Mouse (Mus musculus) intestine, postnatal 0 days (tissue): Measurements from ENCODE around the gene Mdh1b. TPM values are rescaled to one million over a fixed set of nuclear protein-coding genes. Genes with fewer than 3 reads are reported as not detected.
A peak's percentile ranks its signal among the peaks of the same experiment; 100 is the strongest.

Experiments
- ATAC-seq: fragments of 200-750 bp; cut with Nextera tagmentation; 2 replicates; pipeline ENCODE4 v1.8.0; 2017; ENCODE audit warnings: mild to moderate bottlenecking, moderate TSS enrichment, moderate library complexity
- H3K27ac ChIP-seq: fragments of 300-500 bp; sonication (generic); 2 replicates; pipeline ENCODE4 v1.5.1; 2014; ENCODE audit warnings: mild to moderate bottlenecking, low read depth, low read length, moderate library complexity
- H3K27me3 ChIP-seq: fragments of 300-500 bp; sonication (generic); replicated peaks from 2 replicates; pipeline ENCODE4 v1.6.1; 2014; ENCODE audit warnings: low read length, mixed read lengths; ENCODE audit not compliant: control insufficient read depth, insufficient read depth
- H3K36me3 ChIP-seq: fragments of 300-500 bp; sonication (generic); 2 replicates; pipeline ENCODE4 v1.6.1; 2014; ENCODE audit warnings: mild to moderate bottlenecking, moderate library complexity; ENCODE audit not compliant: control insufficient read depth, insufficient read depth
- H3K4me1 ChIP-seq: fragments of 300-500 bp; sonication (generic); replicated peaks from 2 replicates; pipeline ENCODE4 v1.6.1; 2014; ENCODE audit warnings: antibody characterized with exemption, low read length, mixed read lengths; ENCODE audit not compliant: control insufficient read depth, insufficient read depth
- H3K4me2 ChIP-seq: fragments of 300-500 bp; sonication (generic); replicated peaks from 2 replicates; pipeline ENCODE4 v1.6.1; 2014; ENCODE audit warnings: low read depth, mild to moderate bottlenecking, moderate library complexity
- H3K4me3 ChIP-seq: fragments of 300-500 bp; sonication (generic); 2 replicates; pipeline ENCODE4 v1.5.1; 2014; ENCODE audit warnings: low read depth, low read length
- H3K9ac ChIP-seq: fragments of 300-500 bp; sonication (generic); 2 replicates; pipeline ENCODE4 v1.6.1; 2014; ENCODE audit warnings: mild to moderate bottlenecking, low read depth, low read length
- H3K9me3 ChIP-seq: fragments of 300-500 bp; sonication (generic); 2 replicates; pipeline ENCODE4 v1.6.1; 2016; ENCODE audit warnings: mixed run types; ENCODE audit not compliant: control insufficient read depth
- CTCF ChIP-seq: sonication (generic); IDR thresholded peaks from 2 replicates; pipeline ENCODE4 v1.5.1; 2016; ENCODE audit warnings: low read depth, mild to moderate bottlenecking, control low read depth, antibody characterized with exemption, moderate library complexity
- WGBS: fragments of 180-500 bp; shearing (Covaris S2); extraction: QIAGEN DNeasy Blood & Tissue Kit; methylation state at CpG from one replicate; pipeline ENCODE4 v1.1.7; 2014; 5-methylcytosine and 5-hydroxymethylcytosine counted together
- polyA plus RNA-seq: library from polyadenylated mRNA; unstranded; fragments of >200 nt; fragmentation: Nextera tagmentation; extraction: Ambion mirVana; gene quantifications from 2 replicates; pipeline ENCODE4 v1.2.1, GENCODE M21; 2015

Mdh1b gene
- polyA plus RNA-seq, 1 experiment from 2014 or later: not detected

DNA sequence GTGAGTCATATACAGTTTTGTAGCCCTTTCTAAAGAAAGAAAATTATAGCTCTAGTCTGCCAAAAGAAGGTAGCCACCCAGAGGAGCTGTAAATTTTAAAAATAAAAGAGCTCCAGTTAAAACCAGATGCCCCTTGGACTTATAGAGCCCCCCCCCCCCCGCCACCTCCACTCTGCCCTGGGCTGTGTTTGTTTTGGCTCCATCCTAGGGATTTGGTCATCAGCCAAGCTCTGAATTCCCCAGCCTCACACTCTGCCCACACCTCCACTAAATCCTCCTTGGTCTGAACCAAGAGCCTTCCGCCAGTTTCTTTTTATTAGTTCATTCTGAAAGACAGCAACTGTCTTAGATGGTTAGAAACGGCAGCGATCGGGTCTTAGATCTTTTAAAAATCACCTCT lies 24.4 kb downstream of the Mdh1b start:
- Histone ChIP-seq H3K4me1 (no peaks in the 10 kb centered on the region), H3K36me3 (no peaks in the 10 kb centered on the region), H3K27ac (no peak overlapping the region), H3K9ac (no peak overlapping the region), H3K4me3 (no peak overlapping the region), H3K27me3 (no peaks in the 10 kb centered on the region), H3K9me3 (no peaks in the 10 kb centered on the region), H3K4me2 (no peak overlapping the region)
- ATAC-seq: no peak
- TF ChIP-seq CTCF: no peak
- WGBS: 46% methylated on average over 5 of the region's 5 CpGs

- no peak for ATAC-seq
- Histone ChIP-seq H3K9ac (no peak overlapping the region), H3K36me3 (no peaks in the 10 kb centered on the region), H3K9me3 (no peaks in the 10 kb centered on the region), H3K4me1 (no peaks in the 10 kb centered on the region), H3K4me3 (no peak overlapping the region), H3K27me3 (no peaks in the 10 kb centered on the region), H3K4me2 (no peak overlapping the region), H3K27ac (no peak overlapping the region)
- WGBS: 85% methylated on average over 3 of the region's 3 CpGs
- TF ChIP-seq CTCF: no peak
Measured at GRCm38 (mm10) chr1:63696861-63697260, 33.3 kb downstream of the Mdh1b start.

- H3K4me3 ChIP-seq: no peak within 1 kb of the TSS
- no peak for TF ChIP-seq CTCF
- H3K27me3 ChIP-seq: no peaks in the 10 kb centered on the region
- 84% methylated on average over 4 of the region's 4 CpGs for WGBS
- no peak within 1 kb of the TSS for H3K4me2 ChIP-seq
- H3K36me3 ChIP-seq: no peaks in the 10 kb centered on the region
- no peak within 1 kb of the TSS for H3K9ac ChIP-seq
- ATAC-seq: no peak
- H3K4me1 ChIP-seq: no peaks in the 10 kb centered on the region
- no peaks in the 10 kb centered on the region for H3K9me3 ChIP-seq
- no peak within 1 kb of the TSS for H3K27ac ChIP-seq
Measured at GRCm38 (mm10) chr1:63686827-63687226, 43.3 kb downstream of the Mdh1b start, which contains the start of gene Dytn. TSS of gene Dytn (minus strand) at chr1:63686927.

DNA sequence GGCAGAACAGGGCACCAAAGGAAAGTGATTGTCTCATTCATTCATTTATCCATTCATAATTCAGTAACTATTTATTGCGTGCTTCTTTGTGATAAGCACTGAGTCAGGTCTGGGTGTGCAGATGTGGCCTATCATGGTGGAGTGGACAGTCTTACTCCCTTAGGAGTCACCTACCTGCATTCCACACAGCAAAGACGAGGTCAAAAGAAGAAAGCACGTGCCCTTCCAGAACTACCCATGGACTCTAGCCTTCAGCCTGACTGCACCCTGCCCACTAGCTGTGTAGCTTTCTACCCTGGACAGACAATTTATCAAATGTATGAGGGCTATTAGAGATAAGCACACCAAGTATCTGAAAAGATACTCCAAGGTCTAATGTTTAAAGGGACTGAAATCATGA lies 54.1 kb downstream of the Mdh1b start:
- Histone ChIP-seq H3K27ac (no peak overlapping the region), H3K27me3 (no peaks in the 10 kb centered on the region), H3K4me3 (no peak overlapping the region), H3K4me2 (no peak overlapping the region), H3K9me3 (no peaks in the 10 kb centered on the region), H3K4me1 (no peaks in the 10 kb centered on the region), H3K9ac (no peak overlapping the region), H3K36me3 (no peaks in the 10 kb centered on the region)
- 45% methylated on average over 3 of the region's 3 CpGs for WGBS
- TF ChIP-seq CTCF: no peak
- peak; percentile 74 for ATAC-seq

DNA sequence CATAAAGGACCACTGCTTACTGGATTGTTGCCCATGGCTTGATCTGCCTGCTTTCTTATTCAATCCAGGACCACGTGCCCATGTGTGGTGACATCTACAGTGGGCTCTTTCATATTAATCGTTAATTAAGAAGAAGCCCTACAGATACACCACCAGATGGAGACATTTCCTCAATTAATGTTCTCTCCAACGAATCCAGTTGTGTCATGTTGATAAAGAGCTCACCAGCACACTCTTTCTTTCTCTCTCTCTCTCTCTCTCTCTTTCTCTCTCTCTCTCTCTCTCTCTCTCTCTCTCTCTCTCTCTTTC lies 61.3 kb downstream of the Mdh1b start:
- ATAC-seq: no peak
- WGBS: 5% methylated on average over 3 of the region's 3 CpGs
- peak; percentile 74 for TF ChIP-seq CTCF

GRCm38 (mm10) chr1:63667949-63668851 lies 61.9 kb downstream of the Mdh1b start:
- peak overlapping the region; percentile 18; the same call in 1 of the 2 replicates for H3K4me2 ChIP-seq
- H3K9ac ChIP-seq: no peak overlapping the region
- WGBS: 36% methylated on average over 13 of the region's 13 CpGs

More for the DNA sequence above, 61.3 kb downstream of the Mdh1b start:
- Histone ChIP-seq H3K27ac (no peak overlapping the region), H3K9ac (no peak overlapping the region), H3K9me3 (no peaks in the 10 kb centered on the region), H3K36me3 (no peaks in the 10 kb centered on the region), H3K4me2 (peak overlapping the region; percentile 18; the same call in 1 of the 2 replicates), H3K27me3 (no peaks in the 10 kb centered on the region), H3K4me1 (no peaks in the 10 kb centered on the region), H3K4me3 (no peak overlapping the region)

More at GRCm38 (mm10) chr1:63667949-63668851, 61.9 kb downstream of the Mdh1b start:
- no peak for TF ChIP-seq CTCF
- no peak overlapping the region for H3K27ac ChIP-seq
- no peaks in the 10 kb centered on the region for H3K36me3 ChIP-seq
- H3K4me3 ChIP-seq: no peak overlapping the region
- no peaks in the 10 kb centered on the region for H3K9me3 ChIP-seq
- no peak for ATAC-seq
- no peaks in the 10 kb centered on the region for H3K4me1 ChIP-seq
- H3K27me3 ChIP-seq: no peaks in the 10 kb centered on the region
